Mouse (Mus musculus): ENCODE measurements around the gene Srgap3.

DNA sequence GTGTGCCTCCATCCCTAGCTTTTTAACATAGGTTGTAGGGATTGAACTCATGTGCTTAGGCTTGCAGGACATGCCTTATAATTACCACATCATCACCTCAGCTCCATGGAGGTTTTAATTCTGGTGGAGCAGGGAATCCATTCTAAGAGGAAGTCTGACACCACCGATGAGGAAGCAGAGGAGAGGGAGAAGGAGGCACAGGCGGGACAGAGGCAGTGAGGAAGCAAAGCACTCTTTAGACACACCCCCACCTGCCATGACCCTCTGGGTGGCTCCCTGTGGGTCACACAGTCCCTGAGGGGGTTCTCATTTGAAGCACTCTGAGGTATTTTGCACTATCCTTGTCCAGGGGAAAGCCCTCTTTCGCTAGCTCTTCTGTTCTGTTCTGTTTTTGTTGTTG, 194.5 kb downstream of the Srgap3 start:
- TF ChIP-seq CTCF (IDR thresholded peaks at IDR 0.05; ENCODE audit: control insufficient read depth, insufficient read depth, insufficient replicate concordance, low read depth, low read length) (no peak), POLR2A (IDR thresholded peaks at IDR 0.05; ENCODE audit: control insufficient read depth, low read depth, low read length) (no peak)
